Comparison of ENCODE assay signal across 19 mouse cellular contexts in genomic region chr9:88371201-88371600, GRCm38 (mm10). TPM values are rescaled to one million over a fixed set of nuclear protein-coding genes. Genes with fewer than 3 reads are reported as not detected.
A peak's percentile ranks its signal among the peaks of the same experiment; 100 is the strongest.
DNase-seq lines count a peak whose midpoint lies in the region.
"Had no signal": no experiment of that assay in that cellular context is flagged by ENCODE, and none has a peak within 500 bp of the region (broad histone marks: within the 10 kb centered on the region; RNA-seq: fewer than 3 reads in every experiment).

No protein-coding gene starts in this region.

- peak; percentile 73 for DNase-seq in gastrocnemius, adult 18-20 months (ENCODE audit: low spot score)
- DNase-seq in gastrocnemius, postnatal 4 days (ENCODE audit: low spot score in 2 of 2) = no peak
- DNase-seq in gastrocnemius, adult 8-10 months (ENCODE audit: low spot score in 2 of 2) = peak; percentile 16 to 40
- no peak for DNase-seq in gastrocnemius, postnatal 10 days
- peak; percentile 15 for DNase-seq in gastrocnemius, postnatal 14 days
- peak; percentile 79 for DNase-seq in skeletal muscle tissue, adult 2 months (ENCODE audit: low read depth, low spot score)
- no peak for DNase-seq in neural tube, embryonic 10.5 days (ENCODE audit: extremely low spot score, low spot score)
- DNase-seq in MN1 (ENCODE audit: low spot score) = no peak
- DNase-seq: adrenal gland, adult 2 months; adrenal gland, postnatal 10 days; adrenal gland, postnatal 25 days; B cell, adult 2 months; cerebellum, adult 11 months; cerebellum, adult 18-20 months; cerebellum, adult 8-10 months; cerebellum, adult 9-11 months; cerebellum, postnatal 14 days; cerebellum, postnatal 36 days; embryo, embryonic 11 days had no signal

- intact Hi-C loops in gastrocnemius, postnatal 14 days (cut with DNase I; ENCODE audit: low total_unique reads) = no loop called here

RNA-seq across cellular contexts. Expression of gene Nt5e, which starts 44.2 kb away (rescaled TPM):
- 1 to 10 TPM; 1.6 to 2.7 TPM for total RNA-seq in gastrocnemius, adult 18-20 months (2021)
- 10 to 100 TPM; 10.3 to 10.5 TPM for total RNA-seq in gastrocnemius, postnatal 4 days (2021)
- total RNA-seq in gastrocnemius, adult 8-10 months (2022) = 1 to 10 TPM; 1.3 to 2.4 (median 1.9) TPM
- total RNA-seq in gastrocnemius, postnatal 10 days (2021) = 1 to 10 TPM; 7.2 to 8.4 TPM
- 1 to 10 TPM; 4.8 to 5.2 TPM for total RNA-seq in gastrocnemius, postnatal 14 days (2021)

Comparison
In these comparisons a context has a peak if more than half of its experiments do, and no peak if none do; other contexts are left out.
1. DNase-seq: peak in gastrocnemius, adult 18-20 months (single experiment), gastrocnemius, adult 8-10 months (2 of 2), gastrocnemius, postnatal 14 days (single experiment) and skeletal muscle tissue, adult 2 months (single experiment); none in gastrocnemius, postnatal 4 days (0 of 2), gastrocnemius, postnatal 10 days (single experiment), neural tube, embryonic 10.5 days (single experiment) and MN1 (single experiment).